Mouse (Mus musculus): ENCODE measurements at regions not wholly inside any gene's neighbourhood (a gene's known extent, or its start where the extent isn't known, plus 50 kb on each side); places are given as distances from the start of the nearest gene placed in this dataset.
A peak's percentile ranks its signal among the peaks of the same experiment; 100 is the strongest.

- DNase-seq (ENCODE audit: low spot score in 2 of 2), result no peak
These were observed 153.8 kb downstream of the Lmbrd1 start for GRCm38 (mm10) chr1:24832246-24832645.

- no peak for DNase-seq (ENCODE audit: low spot score in 2 of 2)
These were observed 188.4 kb downstream of the Lmbrd1 start for GRCm38 (mm10) chr1:24866877-24867276.

GRCm38 (mm10) chr1:24869772-24870171 lies 191.3 kb downstream of the Lmbrd1 start:
- DNase-seq (ENCODE audit: low spot score in 2 of 2), result peak; percentile 33 to 49

- DNase-seq (ENCODE audit: low spot score in 2 of 2), result no peak
These were observed 192.4 kb downstream of the Lmbrd1 start for GRCm38 (mm10) chr1:24870685-24871417.

GRCm38 (mm10) chr1:24877014-24877413 lies 198.6 kb downstream of the Lmbrd1 start:
- no peak for DNase-seq (ENCODE audit: low spot score in 2 of 2)

- DNase-seq (ENCODE audit: low spot score in 2 of 2), result no peak
These were observed 205.2 kb downstream of the Lmbrd1 start for GRCm38 (mm10) chr1:24883638-24884037.

GRCm38 (mm10) chr1:24901278-24901677 lies 222.8 kb downstream of the Lmbrd1 start:
- DNase-seq (ENCODE audit: low spot score in 2 of 2), result peak; percentile 78 to 88

- DNase-seq (ENCODE audit: low spot score in 2 of 2), result no peak
These were observed 260.2 kb downstream of the Lmbrd1 start for GRCm38 (mm10) chr1:24938303-24939263.

GRCm38 (mm10) chr1:24942757-24943296 lies 264.4 kb downstream of the Lmbrd1 start:
- DNase-seq (ENCODE audit: low spot score in 2 of 2), result no peak

- no peak for DNase-seq (ENCODE audit: low spot score in 2 of 2)
These were observed 265.0 kb downstream of the Lmbrd1 start for GRCm38 (mm10) chr1:24943451-24943850.

GRCm38 (mm10) chr1:24972681-24973080 lies 294.3 kb downstream of the Lmbrd1 start:
- no peak for DNase-seq (ENCODE audit: low spot score in 2 of 2)

GRCm38 (mm10) chr1:25008456-25009169 lies 330.2 kb downstream of the Lmbrd1 start:
- peak; percentile 9 to 19 for DNase-seq (ENCODE audit: low spot score in 2 of 2)

GRCm38 (mm10) chr1:25012754-25013153 lies 334.3 kb downstream of the Lmbrd1 start:
- DNase-seq (ENCODE audit: low spot score in 2 of 2), result no peak
